Mouse (Mus musculus) heart, embryonic 16.5 days (tissue): ENCODE results near the gene Srarp. TPM values are rescaled to one million over a fixed set of nuclear protein-coding genes. Genes with fewer than 3 reads are reported as not detected.
A peak's percentile ranks its signal among the peaks of the same experiment; 100 is the strongest.

ENCODE experiments used
- ATAC-seq: fragments of 200-750 bp; cut with Nextera tagmentation; replicated peaks from 2 replicates; pipeline ENCODE4 v1.8.0; 2017; ENCODE audit warnings: moderate number of reproducible peaks; ENCODE audit not compliant: insufficient read depth, low FRiP score; ENCODE audit errors: extremely low read depth
- H3K27ac ChIP-seq: fragments of 300-500 bp; sonication (generic); 2 replicates; pipeline ENCODE4 v1.5.1; 2014; ENCODE audit warnings: mild to moderate bottlenecking, low read length, control low read depth, moderate library complexity
- H3K27me3 ChIP-seq: fragments of 300-500 bp; sonication (generic); 2 replicates; pipeline ENCODE4 v1.6.1; 2014; ENCODE audit warnings: low read length, mixed read lengths; ENCODE audit not compliant: control insufficient read depth, insufficient read depth
- H3K36me3 ChIP-seq: fragments of 300-500 bp; sonication (generic); 2 replicates; pipeline ENCODE4 v1.6.1; 2014; ENCODE audit not compliant: control insufficient read depth, insufficient read depth
- H3K4me1 ChIP-seq: fragments of 300-500 bp; sonication (generic); 2 replicates; pipeline ENCODE4 v1.6.1; 2014; ENCODE audit warnings: low read length, mixed read lengths; ENCODE audit not compliant: control insufficient read depth, insufficient read depth
- H3K4me2 ChIP-seq: fragments of 300-500 bp; sonication (generic); 2 replicates; pipeline ENCODE4 v1.6.1; 2014; ENCODE audit warnings: low read depth, mild to moderate bottlenecking, control low read depth, low read length
- H3K4me3 ChIP-seq: fragments of 300-500 bp; sonication (generic); 2 replicates; pipeline ENCODE4 v1.5.1; 2014; ENCODE audit warnings: mild to moderate bottlenecking, control low read depth, low read length
- H3K9ac ChIP-seq: fragments of 300-500 bp; sonication (generic); 2 replicates; pipeline ENCODE4 v1.6.1; 2014; ENCODE audit warnings: low read length, control low read depth
- H3K9me3 ChIP-seq: fragments of 300-500 bp; sonication (generic); replicated peaks from 2 replicates; pipeline ENCODE4 v1.6.1; 2016; ENCODE audit warnings: low read length; ENCODE audit not compliant: control insufficient read depth
- WGBS: fragments of 180-500 bp; shearing (Covaris S2); extraction: QIAGEN DNeasy Blood & Tissue Kit; methylation state at CpG from one replicate; pipeline ENCODE4 v1.1.7; 2014; 5-methylcytosine and 5-hydroxymethylcytosine counted together
- polyA plus RNA-seq: library from polyadenylated mRNA; unstranded; fragments of >200 nt; fragmentation: Nextera tagmentation; extraction: Ambion mirVana; gene quantifications from 2 replicates; pipeline ENCODE4 v1.2.1, GENCODE M21; 2015

The Srarp gene
- polyA plus RNA-seq, 1 experiment from 2014 or later = not detected

DNA sequence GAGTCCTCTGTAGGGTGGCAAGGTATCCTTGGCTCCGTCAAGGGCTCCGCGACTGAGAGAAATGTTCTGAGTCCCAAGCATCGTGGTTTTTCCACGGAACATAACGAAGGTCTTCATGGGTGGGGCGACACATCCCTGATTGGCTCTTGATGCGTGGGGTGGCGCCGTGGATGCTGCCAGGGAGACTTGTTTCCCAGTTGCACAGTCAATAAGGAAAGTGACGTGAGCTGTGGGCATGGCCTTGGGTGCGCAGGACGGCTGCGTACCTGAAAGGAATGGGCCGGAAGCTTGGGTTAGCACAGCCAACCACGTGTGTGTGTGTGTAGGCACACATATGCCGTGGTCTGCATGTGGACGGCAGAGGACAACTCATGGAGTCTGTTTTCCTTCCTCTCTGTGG, 2.7 kb downstream of the Srarp start:
- no peak overlapping the region for H3K27ac ChIP-seq
- no peaks in the 10 kb centered on the region for H3K36me3 ChIP-seq
- H3K9ac ChIP-seq = no peak overlapping the region
- ATAC-seq = no peak
- 76% methylated on average over 18 of the region's 18 CpGs for WGBS
- H3K4me3 ChIP-seq = no peak overlapping the region
- no peaks in the 10 kb centered on the region for H3K9me3 ChIP-seq
- H3K27me3 ChIP-seq = no peaks in the 10 kb centered on the region
- no peaks in the 10 kb centered on the region for H3K4me1 ChIP-seq
- H3K4me2 ChIP-seq = no peak overlapping the region

DNA sequence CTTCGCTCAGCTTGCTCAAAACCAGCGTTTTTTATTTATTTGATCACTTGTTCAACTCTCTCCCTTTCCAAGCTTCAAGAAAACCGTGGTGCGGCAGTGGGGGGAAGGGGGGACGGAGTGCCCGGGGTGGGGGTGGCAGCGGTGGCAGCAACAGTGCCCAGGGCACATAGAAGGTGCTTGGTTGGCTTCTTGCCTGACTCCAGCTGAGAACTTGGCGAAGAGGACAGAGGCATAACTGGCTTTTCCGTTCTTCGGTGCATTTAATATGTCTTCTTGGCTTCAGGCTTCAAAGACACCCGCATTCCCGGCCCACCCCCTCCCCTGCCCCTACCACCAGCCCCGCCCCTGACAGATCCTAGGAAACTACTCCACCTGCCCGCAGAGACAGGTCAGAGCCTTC, 3.2 kb downstream of the Srarp start:
- Histone ChIP-seq H3K27ac (no peak overlapping the region), H3K9me3 (no peaks in the 10 kb centered on the region), H3K9ac (no peak overlapping the region), H3K4me3 (no peak overlapping the region), H3K36me3 (no peaks in the 10 kb centered on the region), H3K4me2 (no peak overlapping the region), H3K27me3 (no peaks in the 10 kb centered on the region), H3K4me1 (no peaks in the 10 kb centered on the region; the same call in 1 of the 2 replicates)
- 58% methylated on average over 14 of the region's 14 CpGs for WGBS
- ATAC-seq = no peak

DNA sequence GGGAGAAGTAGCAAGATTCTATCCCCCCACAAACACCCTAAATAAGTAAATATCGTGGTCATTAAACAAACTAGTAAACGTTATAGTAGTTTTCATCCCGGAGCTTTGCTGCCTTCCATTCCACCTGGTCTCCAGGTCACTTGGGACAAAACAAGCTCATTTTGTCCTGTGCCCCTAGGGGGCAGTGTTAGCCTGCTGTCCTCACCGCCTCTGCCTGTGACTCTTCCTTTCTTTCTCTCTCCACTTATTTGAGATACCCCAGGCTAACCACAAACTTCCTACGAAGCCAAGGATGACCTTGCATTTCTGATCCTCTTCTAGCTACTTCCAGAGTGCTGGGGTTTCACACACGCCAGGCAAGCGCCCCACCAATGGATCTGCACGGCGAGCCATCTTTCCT, 4.9 kb downstream of the Srarp start:
- Histone ChIP-seq H3K36me3 (no peaks in the 10 kb centered on the region), H3K4me1 (peaks cover 13% of the 10 kb centered on the region), H3K4me2 (no peak overlapping the region), H3K4me3 (no peak overlapping the region), H3K9ac (no peak overlapping the region), H3K9me3 (no peaks in the 10 kb centered on the region), H3K27ac (no peak overlapping the region), H3K27me3 (no peaks in the 10 kb centered on the region)
- no peak for ATAC-seq
- 43% methylated on average over 9 of the region's 9 CpGs for WGBS

DNA sequence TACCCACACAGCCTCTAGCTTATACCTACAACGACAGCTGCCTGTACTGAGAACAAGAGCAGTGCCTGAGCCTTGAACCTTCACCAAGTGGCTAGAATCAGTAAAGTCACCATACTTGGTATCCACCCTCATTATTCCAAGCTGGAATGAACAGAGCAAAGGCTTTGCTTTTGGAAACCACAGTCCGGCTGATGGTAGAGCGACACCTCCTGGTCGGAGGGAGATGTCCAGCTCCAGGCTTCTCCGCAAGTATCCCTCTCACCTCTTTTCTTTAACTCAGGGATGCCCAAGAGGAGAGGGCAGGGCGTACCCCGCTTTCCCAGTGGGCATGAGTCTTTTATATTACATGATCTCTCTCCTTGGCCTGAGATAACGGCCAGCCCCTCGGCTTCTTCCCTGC, 6.1 kb downstream of the Srarp start:
- no peaks in the 10 kb centered on the region for H3K9me3 ChIP-seq
- no peaks in the 10 kb centered on the region for H3K36me3 ChIP-seq
- ATAC-seq = no peak
- H3K4me1 ChIP-seq = peaks cover 17% of the 10 kb centered on the region
- H3K9ac ChIP-seq = no peak overlapping the region
- H3K27me3 ChIP-seq = no peaks in the 10 kb centered on the region
- no peak overlapping the region for H3K4me2 ChIP-seq
- 0 out of 2 replicates have a peak overlapping the region, but pooled peaks have one; percentile 4 for H3K27ac ChIP-seq
- WGBS = 47% methylated on average over 9 of the region's 9 CpGs
- no peak overlapping the region for H3K4me3 ChIP-seq

DNA sequence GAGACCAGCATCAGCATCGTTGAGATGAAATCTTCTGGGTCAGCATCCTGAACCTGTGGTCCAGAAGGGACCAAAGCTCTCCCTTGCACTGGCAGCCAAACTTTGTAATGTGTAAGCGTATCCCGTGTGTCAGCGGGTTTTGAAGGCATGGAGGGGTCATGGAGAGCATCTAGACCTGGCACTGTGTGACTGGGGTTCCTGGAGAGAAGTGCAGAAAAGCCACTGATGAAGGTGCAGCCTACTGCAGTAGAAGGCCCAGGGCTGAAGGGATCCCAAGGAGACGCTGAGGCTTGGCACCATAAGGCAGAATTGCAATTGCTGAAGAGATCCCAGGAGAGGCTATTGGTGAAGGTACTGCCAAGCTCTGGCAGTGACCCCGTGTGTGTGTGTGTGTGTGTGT, 6.5 kb downstream of the Srarp start:
- 77% methylated on average over 6 of the region's 6 CpGs for WGBS
- H3K36me3 ChIP-seq = no peaks in the 10 kb centered on the region
- H3K27ac ChIP-seq = peak overlapping the region; percentile 16; the same call in 1 of the 2 replicates
- no peak for ATAC-seq
- no peak overlapping the region for H3K4me2 ChIP-seq
- no peaks in the 10 kb centered on the region for H3K27me3 ChIP-seq
- no peaks in the 10 kb centered on the region for H3K9me3 ChIP-seq
- peaks cover 17% of the 10 kb centered on the region for H3K4me1 ChIP-seq
- no peak overlapping the region for H3K9ac ChIP-seq
- H3K4me3 ChIP-seq = no peak overlapping the region

DNA sequence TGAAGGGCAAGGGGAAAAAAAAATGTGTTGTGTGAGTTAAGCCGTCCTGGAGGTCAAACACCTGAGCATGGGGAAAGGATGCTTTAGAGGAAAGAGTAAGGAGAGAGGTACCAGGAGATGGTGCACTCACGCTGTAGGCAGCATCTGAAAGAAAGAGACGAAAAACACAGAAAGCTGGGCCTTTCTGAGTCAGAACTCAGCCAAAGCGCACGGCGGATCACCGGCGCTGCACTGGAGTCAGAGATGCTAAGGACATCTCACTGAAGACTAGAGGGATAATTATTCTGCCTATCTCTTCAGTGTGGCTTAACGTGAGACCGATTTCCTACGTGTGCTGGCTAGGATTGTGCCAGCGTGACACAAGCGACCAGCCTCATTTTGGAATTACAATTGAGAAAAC, 8.0 kb downstream of the Srarp start:
- H3K4me3 ChIP-seq = no peak overlapping the region
- H3K4me1 ChIP-seq = peaks cover 17% of the 10 kb centered on the region
- H3K27ac ChIP-seq = no peak overlapping the region
- H3K4me2 ChIP-seq = no peak overlapping the region
- H3K27me3 ChIP-seq = no peaks in the 10 kb centered on the region
- 77% methylated on average over 13 of the region's 13 CpGs for WGBS
- no peak for ATAC-seq
- H3K36me3 ChIP-seq = no peaks in the 10 kb centered on the region
- H3K9me3 ChIP-seq = no peaks in the 10 kb centered on the region
- no peak overlapping the region for H3K9ac ChIP-seq

DNA sequence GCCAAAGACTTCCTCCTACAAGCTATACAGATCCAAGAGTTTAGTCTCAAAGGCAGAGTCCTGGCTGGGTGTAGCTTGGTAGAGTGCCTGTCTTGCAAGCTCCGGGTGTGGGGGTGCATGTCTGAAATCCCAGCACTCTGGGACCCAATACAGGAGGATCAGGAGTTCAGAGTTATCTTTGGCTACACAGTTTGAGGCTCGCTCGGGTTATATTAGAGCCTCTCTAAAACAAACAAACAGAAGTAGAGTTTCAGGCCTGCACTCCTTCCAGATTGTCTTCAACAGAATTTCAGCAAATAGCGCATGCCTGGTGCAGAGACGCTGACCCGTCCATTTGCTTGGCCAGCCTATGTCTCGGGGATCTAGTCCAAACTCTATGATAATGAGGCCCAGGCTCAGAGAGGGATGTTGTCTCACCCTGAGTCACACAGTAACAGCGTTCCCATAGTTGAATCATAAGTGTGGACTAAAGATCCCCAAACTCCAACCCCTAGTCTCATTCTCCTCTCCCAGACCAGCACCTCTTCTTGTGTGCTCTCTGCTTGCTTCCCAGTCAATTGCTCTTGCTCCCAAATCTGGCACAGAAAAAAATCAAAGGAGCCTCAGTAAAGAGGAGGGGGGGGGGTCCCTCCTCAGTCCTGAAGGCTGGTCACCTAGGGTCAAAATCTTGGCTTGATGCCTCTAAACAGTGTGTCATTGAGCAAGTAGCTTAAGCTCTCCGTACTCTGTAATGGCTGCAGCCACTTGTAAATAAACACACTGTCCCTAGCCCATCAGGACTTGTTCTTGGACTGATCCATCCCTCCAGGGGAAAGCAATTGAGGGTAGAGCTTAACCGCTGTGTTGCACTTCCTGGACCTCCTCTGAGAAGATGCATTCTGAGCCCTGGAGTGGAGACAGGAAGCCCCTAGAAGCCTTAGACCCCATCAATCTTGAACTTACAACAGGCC, 8.8 kb downstream of the Srarp start:
- Histone ChIP-seq H3K36me3 (no peaks in the 10 kb centered on the region), H3K4me1 (peaks cover 17% of the 10 kb centered on the region), H3K27ac (peak overlapping the region; percentile 91), H3K9ac (peak overlapping the region; percentile 98), H3K4me3 (peak overlapping the region; percentile 83; the same call in 1 of the 2 replicates), H3K27me3 (no peaks in the 10 kb centered on the region), H3K4me2 (peak overlapping the region; percentile 76), H3K9me3 (no peaks in the 10 kb centered on the region)
- ATAC-seq = no peak
- 55% methylated on average over 10 of the region's 10 CpGs for WGBS

DNA sequence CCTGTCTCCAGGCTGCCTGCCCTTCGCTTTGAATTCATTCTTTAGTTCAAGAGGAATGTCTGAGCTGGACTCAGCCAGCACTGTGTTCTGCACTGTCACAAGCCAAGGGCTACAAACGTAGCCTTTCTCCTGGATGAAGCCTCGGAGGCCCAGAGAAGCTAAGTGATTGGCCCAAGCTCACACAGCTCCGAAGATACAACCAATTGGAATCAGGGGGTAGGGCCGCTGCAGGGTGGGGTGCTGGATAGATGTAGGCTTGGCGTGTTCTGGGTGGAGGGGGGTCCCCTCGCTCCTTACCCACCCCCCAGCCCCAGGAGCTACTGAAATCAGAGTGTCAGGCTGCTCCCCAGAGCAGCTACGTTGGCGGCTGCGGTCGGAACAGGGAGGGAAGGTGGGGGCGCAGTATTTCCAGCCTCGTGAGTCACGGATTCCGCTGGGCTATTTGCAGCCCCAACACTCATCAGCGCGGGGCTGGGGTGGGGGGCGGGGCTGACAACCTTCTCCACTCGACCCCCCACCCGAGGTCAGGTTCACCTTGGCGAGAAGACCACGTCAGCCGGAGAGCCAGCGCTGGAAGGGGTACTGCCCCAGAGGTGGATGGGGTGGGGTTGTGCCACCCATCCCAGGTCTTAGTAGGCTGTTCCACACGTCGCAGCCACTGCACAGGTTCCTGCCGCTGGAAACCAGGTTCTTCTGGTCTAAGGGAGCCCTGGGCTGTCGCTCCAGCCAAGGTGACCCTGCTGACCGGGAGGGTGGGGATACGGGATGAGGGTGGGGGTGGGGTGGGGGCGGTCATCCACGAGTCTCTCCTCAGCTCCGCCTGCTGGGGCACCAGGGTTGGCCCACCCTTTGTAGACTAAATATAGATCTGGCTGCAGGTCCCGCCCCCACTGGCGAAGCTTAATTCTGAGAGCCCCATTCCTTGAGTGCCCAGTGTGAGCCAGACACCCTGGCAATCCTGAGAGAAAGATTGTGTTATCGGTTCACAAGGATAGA, 10.1 kb downstream of the Srarp start:
- peak overlapping the region; percentile 91 for H3K27ac ChIP-seq
- H3K27me3 ChIP-seq = no peaks in the 10 kb centered on the region
- H3K4me2 ChIP-seq = peak overlapping the region; percentile 76
- no peaks in the 10 kb centered on the region for H3K9me3 ChIP-seq
- H3K36me3 ChIP-seq = no peaks in the 10 kb centered on the region
- peak overlapping the region; percentile 83 for H3K4me3 ChIP-seq
- ATAC-seq = peak; percentile 67
- H3K4me1 ChIP-seq = peaks cover 23% of the 10 kb centered on the region
- peak overlapping the region; percentile 98 for H3K9ac ChIP-seq
- 3% methylated on average over 36 of the region's 36 CpGs for WGBS
